Comparison of ENCODE assay signal across 9 mouse cellular contexts in the genomic region with DNA sequence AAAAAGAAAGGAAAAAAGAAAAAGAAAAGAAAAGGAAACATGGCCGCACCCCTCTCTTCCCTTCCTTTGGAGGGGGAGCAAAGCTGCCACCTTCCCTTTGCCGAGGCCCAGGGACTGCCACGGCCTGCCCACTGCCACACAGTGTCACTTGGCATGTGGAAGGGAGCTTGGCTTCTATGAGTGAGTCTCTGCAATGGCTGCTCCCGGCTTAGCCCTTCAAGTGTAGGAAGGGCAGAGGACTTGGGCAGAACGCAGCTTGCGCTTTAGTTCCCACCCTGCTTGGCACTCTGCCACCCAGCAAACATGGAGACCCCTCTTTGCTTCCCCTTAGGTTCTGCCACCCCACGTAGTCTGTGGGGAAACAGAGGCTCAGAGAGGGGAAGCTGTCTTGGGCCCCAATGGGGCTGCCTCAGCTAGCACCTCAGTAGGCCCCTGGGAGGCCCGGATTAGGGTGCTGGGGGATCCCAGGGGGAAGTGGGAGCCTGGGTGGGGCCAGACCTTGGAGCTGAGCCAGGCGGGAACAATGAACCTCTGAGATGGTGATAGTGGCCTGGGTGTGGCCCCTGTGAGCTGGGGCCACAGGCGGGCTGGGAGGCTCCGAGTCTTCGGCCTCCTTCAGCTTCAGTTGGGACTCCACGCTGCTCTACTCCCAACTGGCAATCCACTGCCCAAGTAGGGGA. TPM values are rescaled to one million over a fixed set of nuclear protein-coding genes. Genes with fewer than 3 reads are reported as not detected.
DNase-seq lines count a peak whose midpoint lies in the region; ATAC-seq and TF ChIP-seq lines count a peak whose summit lies in the region.
"Had no signal": no experiment of that assay in that cellular context is flagged by ENCODE, and none has a peak within 500 bp of the region (broad histone marks: within the 10 kb centered on the region; RNA-seq: fewer than 3 reads in every experiment).

No protein-coding gene starts in this region.

- no peak for TF ChIP-seq CTCF in lung, postnatal 0 days (IDR thresholded peaks at IDR 0.05)

- H3K4me2 ChIP-seq in hindbrain, embryonic 14.5 days (replicated peaks): no peak overlapping the region
- H3K4me2 ChIP-seq in lung, postnatal 0 days (replicated peaks; ENCODE audit: low read depth, low read length): no peak overlapping the region
- H3K4me2 ChIP-seq in kidney, embryonic 14.5 days (replicated peaks; ENCODE audit: low read depth, low read length): no peak overlapping the region

- H3K9me3 ChIP-seq in hindbrain, embryonic 14.5 days (ENCODE audit: control insufficient read depth, low read length): no peaks in the 10 kb centered on the region
- H3K9me3 ChIP-seq in lung, postnatal 0 days (ENCODE audit: low read length): no peaks in the 10 kb centered on the region
- H3K9me3 ChIP-seq in kidney, embryonic 14.5 days (ENCODE audit: control insufficient read depth, low read length): no peaks in the 10 kb centered on the region

- no peaks in the 10 kb centered on the region for H3K27me3 ChIP-seq in hindbrain, embryonic 14.5 days (ENCODE audit: control insufficient read depth, insufficient read depth, low read length)
- H3K27me3 ChIP-seq in lung, postnatal 0 days (replicated peaks; ENCODE audit: insufficient read depth, low read length): no peaks in the 10 kb centered on the region
- no peaks in the 10 kb centered on the region for H3K27me3 ChIP-seq in kidney, embryonic 14.5 days (ENCODE audit: control insufficient read depth, insufficient read depth, low read length)
- H3K27me3 ChIP-seq: Patski had no signal

- ATAC-seq in hindbrain, embryonic 14.5 days (ENCODE audit: low FRiP score): no peak
- peak; percentile 42 for ATAC-seq in lung, postnatal 0 days
- no peak for ATAC-seq in kidney, embryonic 14.5 days (ENCODE audit: low FRiP score, low TSS enrichment)
- ATAC-seq: Patski had no signal

- 67% methylated on average over 13 of the region's 13 CpGs for WGBS in hindbrain, embryonic 14.5 days
- WGBS in lung, postnatal 0 days: 37% methylated on average over 11 of the region's 13 CpGs
- 80% methylated on average over 13 of the region's 13 CpGs for WGBS in kidney, embryonic 14.5 days

- H3K4me1 ChIP-seq in hindbrain, embryonic 14.5 days (replicated peaks; ENCODE audit: control insufficient read depth, insufficient read depth, low read length): peaks cover 13% of the 10 kb centered on the region; the same call in 1 of the 2 replicates
- no peaks in the 10 kb centered on the region for H3K4me1 ChIP-seq in lung, postnatal 0 days (ENCODE audit: insufficient read depth, low read depth, low read length)
- H3K4me1 ChIP-seq in kidney, embryonic 14.5 days (ENCODE audit: control insufficient read depth, insufficient read depth, low read length): peaks cover 9% of the 10 kb centered on the region; the same call in 1 of the 2 replicates

- no peaks in the 10 kb centered on the region for H3K36me3 ChIP-seq in hindbrain, embryonic 14.5 days (replicated peaks; ENCODE audit: control insufficient read depth, insufficient read depth)
- H3K36me3 ChIP-seq in lung, postnatal 0 days (ENCODE audit: insufficient read depth, low read length): no peaks in the 10 kb centered on the region
- no peaks in the 10 kb centered on the region for H3K36me3 ChIP-seq in kidney, embryonic 14.5 days (ENCODE audit: control insufficient read depth, insufficient read depth, low read length)

- H3K9ac ChIP-seq in hindbrain, embryonic 14.5 days: no peak overlapping the region
- no peak overlapping the region for H3K9ac ChIP-seq in lung, postnatal 0 days (replicated peaks; ENCODE audit: low read depth)
- H3K9ac ChIP-seq in kidney, embryonic 14.5 days (ENCODE audit: low read depth, low read length): no peak overlapping the region

- H3K4me3 ChIP-seq in hindbrain, embryonic 14.5 days (replicated peaks; ENCODE audit: low read length): no peak overlapping the region
- no peak overlapping the region for H3K4me3 ChIP-seq in lung, postnatal 0 days (ENCODE audit: low read depth, low read length)
- H3K4me3 ChIP-seq in kidney, embryonic 14.5 days (ENCODE audit: low read length): no peak overlapping the region

- H3K27ac ChIP-seq in hindbrain, embryonic 14.5 days: 0 out of 2 replicates have a peak overlapping the region, but pooled peaks have one; percentile 26
- H3K27ac ChIP-seq in lung, postnatal 0 days (ENCODE audit: low read length): no peak overlapping the region
- no peak overlapping the region for H3K27ac ChIP-seq in kidney, embryonic 14.5 days (ENCODE audit: low read depth, low read length)

- TF ChIP-seq EP300 in lung, postnatal 0 days (IDR thresholded peaks at IDR 0.05): no peak

- peak; percentile 67 to 78 for DNase-seq in spleen, postnatal 4 days (ENCODE audit: low spot score in 2 of 2)
- no peak for DNase-seq in spleen, postnatal 36 days (ENCODE audit: low spot score in 2 of 2)
- no peak for DNase-seq in hindbrain, embryonic 14.5 days (ENCODE audit: low spot score)
- peak; percentile 18 for DNase-seq in lung, postnatal 0 days (ENCODE audit: low spot score)
- DNase-seq in right cerebral cortex, postnatal 36 days (ENCODE audit: low spot score in 2 of 2): no peak
- DNase-seq in layer of hippocampus, adult 18-20 months (ENCODE audit: low spot score in 2 of 2): no peak
- DNase-seq: right cerebral cortex, postnatal 25 days had no signal

RNA-seq across cellular contexts. Expression of a gene that starts 57.7 kb away (rescaled TPM):
- 33.9 and 37.5 TPM in 2 replicates for polyA plus RNA-seq in hindbrain, embryonic 14.5 days (2014; fragmentation: Nextera tagmentation; extraction: Ambion mirVana)
- 51.7 and 55.1 TPM in 2 replicates for polyA plus RNA-seq in lung, postnatal 0 days (2015; fragmentation: Nextera tagmentation; extraction: Ambion mirVana)
- 10 to 100 TPM; 46.7 TPM for total RNA-seq in layer of hippocampus, adult 18-20 months (2021)
- polyA plus RNA-seq in kidney, embryonic 14.5 days (2014; fragmentation: Nextera tagmentation; extraction: Ambion mirVana): 37.9 and 52.8 TPM in 2 replicates

RNA-seq across cellular contexts. Expression of a gene that starts 58.6 kb away (rescaled TPM):
- 3.5 and 3.6 TPM in 2 replicates for polyA plus RNA-seq in hindbrain, embryonic 14.5 days (2014; fragmentation: Nextera tagmentation; extraction: Ambion mirVana)
- 108 and 122 TPM in 2 replicates for polyA plus RNA-seq in lung, postnatal 0 days (2015; fragmentation: Nextera tagmentation; extraction: Ambion mirVana)
- 10 to 100 TPM; 41.9 to 43.2 TPM for total RNA-seq in layer of hippocampus, adult 18-20 months (2021)
- polyA plus RNA-seq in kidney, embryonic 14.5 days (2014; fragmentation: Nextera tagmentation; extraction: Ambion mirVana): 7.7 and 8.3 TPM in 2 replicates

Comparison
In these comparisons a context has a peak if more than half of its experiments do, and no peak if none do; other contexts are left out.
1. DNase-seq: peak in spleen, postnatal 4 days (2 of 2) and lung, postnatal 0 days (single experiment); none in spleen, postnatal 36 days (0 of 2), hindbrain, embryonic 14.5 days (single experiment), right cerebral cortex, postnatal 36 days (0 of 2) and layer of hippocampus, adult 18-20 months (0 of 2).
2. RNA of a gene that starts 58.6 kb away (polyA plus RNA-seq): 108 to 122 TPM in lung, postnatal 0 days; 7.7 to 8.3 TPM in kidney, embryonic 14.5 days and 3.5 to 3.6 TPM in hindbrain, embryonic 14.5 days; every median in the first group is over 10 times any median in the second.